Mouse (Mus musculus): ENCODE results near the gene Eva1b.

The Eva1b gene

DNA sequence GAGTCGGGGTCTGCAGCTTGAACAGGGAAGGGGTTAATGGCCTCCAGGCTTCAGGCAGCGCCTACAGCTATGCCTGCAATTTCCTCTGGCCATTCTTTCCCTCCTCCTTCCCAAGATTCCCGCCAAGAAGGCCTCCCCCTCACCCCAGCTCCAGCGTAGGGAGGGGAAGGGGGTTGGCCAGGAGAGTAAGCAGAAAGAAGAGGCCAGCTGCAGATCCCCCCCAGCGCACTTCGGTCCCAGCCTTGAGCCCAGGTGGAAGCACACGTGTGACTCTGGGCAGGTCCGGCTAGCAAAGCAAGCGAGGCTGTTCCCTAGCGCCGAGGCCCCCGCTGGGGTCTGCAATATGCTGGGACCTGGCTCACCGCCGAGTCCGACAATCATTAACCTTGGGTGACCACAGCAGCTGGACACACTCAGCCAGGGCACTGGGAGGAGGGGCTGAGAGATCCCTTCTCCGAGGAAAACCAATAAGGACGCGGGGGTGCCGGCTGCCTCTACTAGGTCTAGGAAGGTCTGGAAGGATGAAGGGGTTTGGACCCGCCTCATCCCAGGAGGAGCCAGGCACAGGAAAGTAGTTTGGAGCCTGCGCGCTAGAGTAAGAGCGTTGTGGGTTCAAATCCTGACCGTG, at the start of gene Eva1b:
Gene Eva1b, plus strand, starts transcription at position 212 of the 628 bp plus-strand sequence.
- DNase-seq = no peak

- DNase-seq = no peak
Measured at GRCm38 (mm10) chr4:126099365-126099764, 48.2 kb upstream of the Eva1b start.

DNA sequence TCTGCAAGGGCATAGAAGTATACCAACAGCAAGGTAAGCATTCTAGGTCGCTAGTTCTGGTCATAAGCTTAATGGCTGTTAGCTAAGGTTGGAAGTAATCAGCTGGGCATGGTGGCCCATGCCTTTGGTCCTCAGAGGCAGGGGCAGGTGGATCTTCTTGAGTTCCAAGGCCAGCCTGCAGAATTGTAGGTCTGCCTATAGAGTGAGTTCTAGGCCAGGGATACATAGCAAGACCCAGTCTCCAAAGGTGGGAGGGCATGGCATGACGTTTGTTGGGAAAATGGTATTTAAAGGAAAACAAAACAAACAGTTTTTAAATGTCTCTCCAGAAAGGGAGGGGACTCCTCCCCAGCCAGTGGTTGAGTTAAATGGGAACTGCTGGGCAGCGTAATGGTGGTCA, 46.8 kb upstream of the Eva1b start:
- DNase-seq = no peak

- DNase-seq = no peak
Measured at GRCm38 (mm10) chr4:126102061-126102841, 45.3 kb upstream of the Eva1b start.

- peak; percentile 79 for DNase-seq
Measured at GRCm38 (mm10) chr4:126103057-126103581, 44.4 kb upstream of the Eva1b start.

GRCm38 (mm10) chr4:126103590-126104068, 43.9 kb upstream of the Eva1b start, which contains the start of gene Stk40:
Gene Stk40, plus strand, starts transcription at chr4:126103957.
- DNase-seq = peak; percentile 93

DNA sequence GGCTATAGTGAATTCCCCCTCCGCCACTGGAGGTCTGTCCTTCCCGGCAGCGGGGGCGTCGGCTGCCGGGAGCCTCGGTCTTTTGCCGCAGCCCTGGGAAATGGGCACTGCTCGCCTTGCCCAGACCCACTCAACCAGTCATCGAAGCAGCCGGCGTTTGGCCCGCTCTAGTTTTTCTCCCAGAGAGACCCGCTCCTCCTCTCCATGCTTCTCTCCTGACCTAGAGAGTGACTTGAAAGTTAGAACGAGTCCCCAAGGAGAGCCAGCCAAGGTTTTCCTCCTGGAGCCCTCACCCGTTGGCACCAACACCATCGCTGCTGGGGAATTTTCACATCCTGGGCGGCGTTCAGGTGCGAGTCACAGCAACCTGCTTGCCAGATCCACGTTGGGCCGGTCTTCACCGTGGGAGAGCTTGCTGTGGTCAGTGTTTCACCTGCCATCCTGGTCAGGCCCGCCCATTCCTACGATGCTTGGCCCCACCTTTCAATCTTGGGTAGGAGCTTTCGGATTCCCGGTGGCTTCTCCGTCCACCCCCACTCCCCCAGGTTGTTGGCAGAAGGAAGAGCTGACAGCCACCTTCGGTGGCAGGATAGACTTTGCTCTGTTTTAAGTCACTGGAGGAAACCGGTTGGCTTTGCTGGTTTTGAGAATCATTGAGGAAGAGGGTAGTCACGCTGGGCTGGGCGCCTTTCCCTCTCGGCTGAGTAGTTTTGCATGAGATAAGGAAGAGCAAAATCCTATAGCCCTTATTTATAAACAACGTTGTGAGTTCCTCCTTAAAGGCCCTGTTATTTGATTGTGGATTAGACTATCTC, 43.1 kb upstream of the Eva1b start:
- DNase-seq = no peak

- DNase-seq = no peak
Measured at GRCm38 (mm10) chr4:126105131-126105783, 42.3 kb upstream of the Eva1b start.

DNA sequence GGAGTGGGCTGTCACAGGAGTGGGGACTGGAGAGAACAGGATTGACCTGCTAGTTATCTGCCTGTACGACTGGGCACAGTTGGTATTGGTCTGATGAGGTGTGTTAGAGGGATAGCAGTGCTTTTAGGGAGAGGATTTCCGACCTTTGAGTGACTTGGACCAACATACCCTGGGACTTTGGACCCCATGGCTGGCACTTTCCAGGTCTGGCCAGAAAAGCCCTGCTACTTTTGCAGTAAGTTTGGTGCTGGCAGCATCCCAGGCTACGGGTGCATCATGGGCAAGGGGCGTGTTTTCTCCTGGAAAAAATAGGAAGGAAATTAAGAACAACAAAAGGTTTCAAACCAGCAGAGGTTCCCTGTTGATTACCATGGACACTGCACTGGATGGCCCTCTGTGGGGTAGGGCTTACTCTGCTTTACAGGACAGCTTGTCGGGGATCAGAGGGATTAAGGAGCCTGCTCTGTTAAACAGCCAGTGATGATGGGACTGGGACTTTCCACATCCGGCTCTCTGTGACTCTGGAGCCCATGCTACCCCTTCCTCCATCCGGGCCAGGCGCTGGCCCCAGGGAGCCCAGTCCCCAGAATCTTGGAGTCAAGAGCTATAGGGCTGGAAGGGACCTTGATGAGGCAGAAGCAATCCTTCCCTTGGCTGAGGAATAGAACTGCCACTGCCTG, 39.3 kb upstream of the Eva1b start:
- no peak for DNase-seq

- no peak for DNase-seq
Measured at GRCm38 (mm10) chr4:126109613-126110373, 37.8 kb upstream of the Eva1b start.

GRCm38 (mm10) chr4:126110374-126111152, 37.0 kb upstream of the Eva1b start:
- DNase-seq = peak; percentile 52

DNA sequence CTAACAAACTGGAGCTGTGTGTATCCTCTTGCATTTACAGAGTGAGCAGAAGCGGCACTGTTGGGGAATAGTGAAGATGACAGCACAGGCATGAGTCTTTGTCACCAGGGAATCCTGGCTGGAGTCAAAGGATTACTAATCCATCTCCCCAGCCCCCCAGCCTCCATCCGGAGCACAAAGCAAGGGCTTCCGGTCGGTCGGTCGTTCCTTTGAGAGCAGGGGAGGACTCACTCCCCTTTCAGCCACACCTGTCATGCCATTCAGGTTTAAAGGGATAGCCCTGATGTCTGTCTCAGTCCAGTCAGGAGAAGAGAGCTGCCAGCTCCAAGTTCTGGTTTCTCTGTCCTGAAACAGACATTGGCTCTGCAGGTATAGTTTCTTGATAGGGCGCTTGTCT, 36.4 kb upstream of the Eva1b start:
- no peak for DNase-seq

GRCm38 (mm10) chr4:126113243-126113642, 34.3 kb upstream of the Eva1b start:
- no peak for DNase-seq

GRCm38 (mm10) chr4:126113943-126114342, 33.6 kb upstream of the Eva1b start:
- peak; percentile 50 for DNase-seq

DNA sequence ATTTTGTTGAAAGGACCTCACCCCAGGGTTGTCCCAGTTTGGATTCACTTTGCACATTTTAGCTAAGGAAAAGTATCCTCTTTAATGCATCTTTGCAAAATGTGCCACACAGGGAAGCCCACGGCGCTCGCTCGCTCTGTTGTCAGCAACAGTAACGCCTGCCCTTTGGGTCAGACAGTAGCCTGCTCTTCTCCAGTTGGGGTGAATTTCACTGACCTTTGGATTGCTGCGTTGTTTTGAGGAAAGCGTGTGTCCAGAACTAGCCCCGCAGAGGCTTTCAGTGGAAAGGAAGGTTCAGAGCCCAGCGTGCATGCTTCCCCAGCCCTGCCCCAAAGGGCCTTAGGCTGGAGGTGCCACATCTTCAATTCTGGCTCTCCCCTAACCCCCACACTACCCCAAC, 32.1 kb upstream of the Eva1b start:
- DNase-seq = no peak

DNA sequence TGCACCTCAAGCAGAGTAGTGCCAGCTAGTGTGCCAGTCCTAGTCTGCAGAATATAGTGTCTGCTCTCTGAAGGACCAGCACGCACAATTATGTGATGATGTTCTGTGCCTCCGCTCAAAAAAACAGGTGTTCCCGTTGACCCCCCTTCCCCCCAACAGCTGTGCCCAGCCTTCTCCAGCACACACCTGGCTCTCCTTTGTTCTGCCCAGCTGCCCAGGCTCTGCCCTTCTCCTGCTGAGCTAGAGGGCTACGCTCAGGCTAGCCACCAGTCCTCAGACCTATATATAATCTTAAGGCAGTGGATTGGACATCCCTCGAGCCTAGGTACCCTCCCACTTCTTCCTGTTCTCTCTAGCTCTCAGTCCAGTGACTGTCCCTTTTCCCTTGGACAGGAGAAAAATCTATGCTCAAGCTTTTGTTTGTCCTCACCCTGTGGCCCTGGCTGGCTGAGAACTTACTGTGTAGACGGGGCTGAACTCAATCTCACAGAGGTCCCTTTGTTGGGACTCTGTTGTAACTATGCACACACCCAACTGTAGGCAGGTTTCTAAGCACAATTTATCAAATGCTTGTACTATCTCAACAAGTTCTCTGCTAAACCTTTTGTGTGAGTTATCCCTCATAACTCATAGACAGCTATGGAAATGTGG, 31.5 kb upstream of the Eva1b start:
- no peak for DNase-seq

- DNase-seq = no peak
Measured at GRCm38 (mm10) chr4:126117116-126117515, 30.4 kb upstream of the Eva1b start.

DNA sequence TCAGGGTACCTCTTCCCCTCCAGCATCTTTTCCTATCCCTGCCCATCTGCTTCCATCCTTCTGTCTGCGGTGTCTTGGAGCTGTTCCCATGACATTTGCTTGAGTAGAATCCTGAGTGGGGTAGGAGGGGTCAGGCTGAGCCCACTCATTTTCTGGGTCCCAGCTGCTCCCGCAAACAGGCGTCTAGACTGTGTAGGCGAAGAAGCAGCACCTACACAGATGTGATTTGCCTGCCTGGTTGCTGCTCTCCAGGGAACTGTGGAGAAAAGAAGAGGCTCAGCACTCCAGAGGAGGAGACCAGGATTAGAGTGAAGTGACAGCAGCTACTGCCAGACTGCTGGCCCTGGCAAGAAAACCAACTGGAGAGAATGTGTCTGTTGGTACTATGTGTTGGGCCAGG, 28.9 kb upstream of the Eva1b start:
- DNase-seq = peak; percentile 49

DNA sequence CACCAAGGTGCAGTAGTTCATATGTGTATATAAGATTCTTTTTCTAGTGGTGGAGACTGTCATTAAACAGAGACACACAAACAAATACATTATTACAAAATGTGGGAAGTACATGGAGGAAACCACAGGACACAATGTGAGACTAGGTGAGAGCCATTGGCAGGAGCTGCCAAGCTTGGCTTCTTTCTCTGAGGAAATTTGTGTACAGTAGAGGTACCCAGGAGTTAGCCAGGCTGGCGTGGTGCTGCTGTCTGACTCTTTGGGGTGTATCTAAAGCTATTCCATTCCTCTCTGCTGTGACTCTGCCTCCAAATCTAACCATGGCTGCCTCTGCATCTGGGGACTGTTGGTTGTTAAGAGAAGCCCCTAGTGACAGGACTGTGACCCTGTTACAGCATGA, 28.5 kb upstream of the Eva1b start:
- no peak for DNase-seq

- DNase-seq = no peak
Measured at GRCm38 (mm10) chr4:126120052-126120451, 27.5 kb upstream of the Eva1b start.

All from right cerebral cortex, postnatal 14 days (tissue).